Mouse (Mus musculus): ENCODE measurements at regions not wholly inside any gene's neighbourhood (a gene's known extent, or its start where the extent isn't known, plus 50 kb on each side); places are given as distances from the start of the nearest gene placed in this dataset.

- peak; percentile 41; the same call in 1 of the 2 replicates for TF ChIP-seq MEF2A (IDR thresholded peaks at IDR 0.05; ENCODE audit: borderline replicate concordance, low read depth, low read length)
- TF ChIP-seq EP300 (IDR thresholded peaks at IDR 0.05; ENCODE audit: low read length): peak; percentile 77
- peak; percentile 22 to 94; a peak in 2 of 4 replicates for TF ChIP-seq CTCF (conservative IDR thresholded peaks at IDR 0.05 in 1 of 2, IDR thresholded peaks at IDR 0.05 in 1 of 2; ENCODE audit: low read depth in 2 of 2, low read length in 2 of 2)
- no peak for TF ChIP-seq MAZ (IDR thresholded peaks at IDR 0.05; ENCODE audit: low read depth, low read length)
- no peak for TF ChIP-seq RCOR1 (conservative IDR thresholded peaks at IDR 0.05; ENCODE audit: low read depth, low read length)
- no peak for TF ChIP-seq HCFC1 (IDR thresholded peaks at IDR 0.05; ENCODE audit: low read depth, low read length)
- TF ChIP-seq USF1 (IDR thresholded peaks at IDR 0.05; ENCODE audit: low read depth, low read length): no peak
- TF ChIP-seq ZNF384 (IDR thresholded peaks at IDR 0.05; ENCODE audit: low read depth, low read length): no peak
- TF ChIP-seq POLR2A (IDR thresholded peaks at IDR 0.05; ENCODE audit: low read depth, low read length): no peak
- TF ChIP-seq SIN3A (IDR thresholded peaks at IDR 0.05; ENCODE audit: low read length): peak; percentile 72
- TF ChIP-seq MYC (IDR thresholded peaks at IDR 0.05; ENCODE audit: low read depth, low read length): peak; percentile 99
- peak; percentile 64 for TF ChIP-seq TCF12 (IDR thresholded peaks at IDR 0.05; ENCODE audit: low read depth, low read length)
- TF ChIP-seq TBP (conservative IDR thresholded peaks at IDR 0.05; ENCODE audit: low read depth, low read length): no peak
- peak; percentile 52; the same call in 1 of the 2 replicates for TF ChIP-seq JUN (IDR thresholded peaks at IDR 0.05; ENCODE audit: insufficient read depth, low read depth, low read length)
These were observed 88.1 kb upstream of the Sash1 start for GRCm38 (mm10) chr10:8973934-8974333.

Data from CH12.LX (cell line).